Mouse (Mus musculus) erythroblast, embryonic 14.5 days (primary cell): ENCODE measurements around the gene Wnt6. TPM values are rescaled to one million over a fixed set of nuclear protein-coding genes. Genes with fewer than 3 reads are reported as not detected.

Experiments
- H3K27me3 ChIP-seq: 2 replicates; pipeline ENCODE4 v1.6.1; 2012; ENCODE audit warnings: inconsistent platforms; ENCODE audit not compliant: control insufficient read depth
- H3K36me3 ChIP-seq: 2 replicates; pipeline ENCODE4 v1.6.1; 2012; ENCODE audit warnings: mild to moderate bottlenecking, inconsistent platforms; ENCODE audit not compliant: control insufficient read depth
- H3K4me1 ChIP-seq: 2 replicates; pipeline ENCODE4 v1.6.1; 2012; ENCODE audit warnings: inconsistent platforms; ENCODE audit not compliant: control insufficient read depth
- H3K4me3 ChIP-seq: replicated peaks from 2 replicates; pipeline ENCODE3; 2012; ENCODE audit warnings: moderate library complexity, mild to moderate bottlenecking, inconsistent platforms
- H3K9me3 ChIP-seq: 2 replicates; pipeline ENCODE4 v1.6.1; 2012; ENCODE audit warnings: low read length, inconsistent platforms, mixed read lengths; ENCODE audit not compliant: control insufficient read depth
- GATA1 ChIP-seq: IDR thresholded peaks from 2 replicates; pipeline ENCODE4 v1.6.1; 2012; ENCODE audit warnings: low read length, inconsistent platforms, mixed read lengths
- TAL1 ChIP-seq: IDR thresholded peaks from 3 replicates; pipeline ENCODE4 v1.6.1; 2012; ENCODE audit warnings: low read length, inconsistent platforms, mixed read lengths
- polyA plus RNA-seq: library from polyadenylated mRNA; stranded (reverse); fragments of >175 nt; gene quantifications from 2 replicates; pipeline ENCODE4 v1.2.3, GENCODE M21; 2012

The Wnt6 gene
- not detected in 2 replicates for polyA plus RNA-seq

- peaks cover 84% of the 10 kb centered on the region for H3K27me3 ChIP-seq
Measured at GRCm38 (mm10) chr1:74771845-74771930, at the start of gene Wnt6. Wnt6 (plus strand) TSS chr1:74771892.

DNA sequence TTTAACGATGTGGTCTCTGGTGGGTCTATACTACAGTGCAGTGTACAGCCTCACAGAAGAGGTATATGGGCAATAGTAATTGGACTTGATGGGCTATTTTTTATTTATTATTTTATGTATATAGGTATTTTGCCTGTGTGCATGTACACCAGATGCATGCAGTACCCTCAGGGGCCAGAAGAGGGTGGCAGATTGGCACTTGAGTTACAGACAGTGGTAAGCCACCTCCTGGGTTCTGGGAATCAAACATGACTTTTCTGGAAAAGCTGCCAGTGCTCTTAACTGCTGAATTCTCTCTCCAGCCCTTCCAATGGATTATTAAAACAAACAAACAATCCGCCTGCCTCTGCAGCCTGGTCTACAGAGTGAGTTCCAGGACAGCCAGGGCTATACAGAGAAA, 47.9 kb upstream of the Wnt6 start:
- no peaks in the 10 kb centered on the region for H3K9me3 ChIP-seq
- H3K4me3 ChIP-seq = no peak overlapping the region
- no peaks in the 10 kb centered on the region for H3K27me3 ChIP-seq
- no peak for TF ChIP-seq TAL1
- no peak for TF ChIP-seq GATA1
- H3K36me3 ChIP-seq = no peaks in the 10 kb centered on the region
- no peaks in the 10 kb centered on the region for H3K4me1 ChIP-seq

More at GRCm38 (mm10) chr1:74771845-74771930, at the start of gene Wnt6:
- no peaks in the 10 kb centered on the region for H3K4me1 ChIP-seq
- H3K36me3 ChIP-seq = no peaks in the 10 kb centered on the region
- no peak within 1 kb of the TSS for H3K4me3 ChIP-seq
- peaks cover 4% of the 10 kb centered on the region; the same call in 1 of the 2 replicates for H3K9me3 ChIP-seq
- TF ChIP-seq GATA1 = no peak
- no peak for TF ChIP-seq TAL1

DNA sequence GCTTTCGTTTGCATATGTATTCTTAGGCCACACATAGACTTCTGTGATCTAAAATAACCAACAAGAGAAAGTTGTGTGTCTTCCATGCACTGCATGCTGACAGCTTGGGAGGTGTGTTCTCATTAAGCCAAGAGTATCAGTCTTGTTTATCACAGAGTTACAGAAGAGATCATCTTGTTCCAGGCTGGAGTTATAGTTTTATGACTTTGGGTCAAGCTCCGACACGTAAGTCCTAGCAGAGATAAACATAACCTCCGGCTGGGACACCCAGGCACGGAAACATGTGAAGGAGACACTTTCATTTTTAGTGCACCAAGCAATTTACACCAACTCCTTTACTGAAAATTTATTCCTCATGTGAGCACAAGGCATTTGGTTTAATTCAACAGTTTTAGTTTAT, 45.6 kb upstream of the Wnt6 start:
- no peak for TF ChIP-seq GATA1
- no peak for TF ChIP-seq TAL1
- Histone ChIP-seq H3K4me1 (no peaks in the 10 kb centered on the region), H3K27me3 (no peaks in the 10 kb centered on the region), H3K9me3 (no peaks in the 10 kb centered on the region), H3K4me3 (no peak overlapping the region), H3K36me3 (no peaks in the 10 kb centered on the region)

GRCm38 (mm10) chr1:74726674-74727073, 45.0 kb upstream of the Wnt6 start:
- H3K36me3 ChIP-seq = no peaks in the 10 kb centered on the region

DNA sequence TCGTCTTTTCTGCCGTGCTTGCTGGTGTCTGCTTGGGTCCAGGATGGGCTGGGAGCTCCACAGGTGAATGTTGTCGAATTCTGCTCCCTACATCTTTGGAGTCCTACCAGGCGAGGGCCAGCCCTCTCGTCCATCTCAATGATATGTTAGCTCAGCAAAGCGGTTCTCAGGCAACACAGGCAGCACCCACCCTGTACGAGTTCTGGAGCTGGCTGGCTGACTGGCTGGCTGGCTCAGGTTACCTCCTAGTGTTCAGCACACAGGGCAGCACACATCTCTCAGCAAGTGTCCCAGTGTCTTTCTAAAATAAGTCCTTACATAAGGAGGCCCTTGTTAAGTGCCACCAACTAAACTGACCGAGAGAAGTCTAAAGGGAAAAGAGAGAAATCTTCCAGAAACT, 43.2 kb upstream of the Wnt6 start:
- H3K4me1 ChIP-seq = no peaks in the 10 kb centered on the region
- H3K36me3 ChIP-seq = no peaks in the 10 kb centered on the region
- H3K27me3 ChIP-seq = no peaks in the 10 kb centered on the region
- H3K4me3 ChIP-seq = no peak overlapping the region
- no peak for TF ChIP-seq TAL1
- TF ChIP-seq GATA1 = no peak
- H3K9me3 ChIP-seq = no peaks in the 10 kb centered on the region

More at GRCm38 (mm10) chr1:74726674-74727073, 45.0 kb upstream of the Wnt6 start:
- Histone ChIP-seq H3K4me1 (no peaks in the 10 kb centered on the region), H3K9me3 (no peaks in the 10 kb centered on the region), H3K4me3 (no peak overlapping the region), H3K27me3 (no peaks in the 10 kb centered on the region)
- TF ChIP-seq TAL1 (no peak), GATA1 (no peak)

GRCm38 (mm10) chr1:74736977-74737376, 34.7 kb upstream of the Wnt6 start:
- Histone ChIP-seq H3K4me3 (no peak overlapping the region), H3K36me3 (no peaks in the 10 kb centered on the region), H3K9me3 (no peaks in the 10 kb centered on the region), H3K27me3 (no peaks in the 10 kb centered on the region), H3K4me1 (no peaks in the 10 kb centered on the region)
- no peak for TF ChIP-seq TAL1
- TF ChIP-seq GATA1 = no peak

GRCm38 (mm10) chr1:74737500-74737899, 34.2 kb upstream of the Wnt6 start:
- no peaks in the 10 kb centered on the region for H3K9me3 ChIP-seq
- no peaks in the 10 kb centered on the region for H3K27me3 ChIP-seq
- H3K36me3 ChIP-seq = no peaks in the 10 kb centered on the region
- TF ChIP-seq TAL1 = no peak
- no peak for TF ChIP-seq GATA1
- H3K4me1 ChIP-seq = no peaks in the 10 kb centered on the region
- no peak overlapping the region for H3K4me3 ChIP-seq

- H3K9me3 ChIP-seq = no peaks in the 10 kb centered on the region
- TF ChIP-seq GATA1 (no peak), TAL1 (no peak)
- H3K27me3 ChIP-seq = no peaks in the 10 kb centered on the region
Measured at GRCm38 (mm10) chr1:74740846-74741245, 30.8 kb upstream of the Wnt6 start.

GRCm38 (mm10) chr1:74747335-74747734, 24.4 kb upstream of the Wnt6 start:
- Histone ChIP-seq H3K36me3 (no peaks in the 10 kb centered on the region), H3K4me3 (no peak overlapping the region), H3K27me3 (peaks cover 10% of the 10 kb centered on the region), H3K9me3 (no peaks in the 10 kb centered on the region), H3K4me1 (no peaks in the 10 kb centered on the region)
- TF ChIP-seq GATA1 = no peak
- TF ChIP-seq TAL1 = no peak

More at GRCm38 (mm10) chr1:74740846-74741245, 30.8 kb upstream of the Wnt6 start:
- no peaks in the 10 kb centered on the region for H3K4me1 ChIP-seq
- H3K4me3 ChIP-seq = no peak overlapping the region
- H3K36me3 ChIP-seq = no peaks in the 10 kb centered on the region

GRCm38 (mm10) chr1:74748643-74749271, 22.9 kb upstream of the Wnt6 start, which contains the start of gene Prkag3:
Prkag3 (minus strand) TSS chr1:74749221.
- H3K27me3 ChIP-seq = peaks cover 10% of the 10 kb centered on the region
- no peaks in the 10 kb centered on the region for H3K4me1 ChIP-seq
- no peak for TF ChIP-seq GATA1
- no peak for TF ChIP-seq TAL1
- no peaks in the 10 kb centered on the region for H3K9me3 ChIP-seq
- no peak within 1 kb of the TSS for H3K4me3 ChIP-seq
- H3K36me3 ChIP-seq = no peaks in the 10 kb centered on the region
